Mouse (Mus musculus): ENCODE results near the gene Oas1e.

GRCm38 (mm10) chr5:120751206-120751605 is 44.1 kb downstream of the Oas1e start:
- no peak for TF ChIP-seq CTCF (IDR thresholded peaks at IDR 0.05; ENCODE audit: control insufficient read depth, insufficient read depth, insufficient replicate concordance, low read depth, low read length)
- no peak for TF ChIP-seq POLR2A (IDR thresholded peaks at IDR 0.05; ENCODE audit: control insufficient read depth, low read depth, low read length)
